Comparison of ENCODE assay signal across 8 mouse cellular contexts in genomic region chr12:78226519-78226875, GRCm38 (mm10). TPM values are rescaled to one million over a fixed set of nuclear protein-coding genes. Genes with fewer than 3 reads are reported as not detected.
A peak's percentile ranks its signal among the peaks of the same experiment; 100 is the strongest.
DNase-seq lines count a peak whose midpoint lies in the region; ATAC-seq lines count a peak whose summit lies in the region.

No protein-coding gene starts in this region.

- H3K27ac ChIP-seq in heart, embryonic 13.5 days (replicated peaks) = peak overlapping the region; percentile 99
- H3K27ac ChIP-seq in liver, embryonic 13.5 days = peak overlapping the region; percentile 89
- H3K27ac ChIP-seq in neural tube, embryonic 12.5 days = peak overlapping the region; percentile 89

- H3K36me3 ChIP-seq in heart, embryonic 13.5 days = no peaks in the 10 kb centered on the region
- H3K36me3 ChIP-seq in liver, embryonic 13.5 days = no peaks in the 10 kb centered on the region
- no peaks in the 10 kb centered on the region for H3K36me3 ChIP-seq in neural tube, embryonic 12.5 days

- peak overlapping the region; percentile 93 for H3K9ac ChIP-seq in heart, embryonic 13.5 days
- peak overlapping the region; percentile 88 for H3K9ac ChIP-seq in liver, embryonic 13.5 days
- H3K9ac ChIP-seq in neural tube, embryonic 12.5 days = peak overlapping the region; percentile 92

- 0 out of 2 replicates have a peak, but pooled peaks have one; percentile 35 for ATAC-seq in erythroblast, adult 5-6 weeks (replicated peaks; ENCODE audit: low FRiP score, poor library complexity, severe bottlenecking)
- ATAC-seq in heart, embryonic 13.5 days (ENCODE audit: extremely low read depth, insufficient number of reproducible peaks, low FRiP score, low TSS enrichment) = peak; percentile 77
- ATAC-seq in liver, embryonic 13.5 days (ENCODE audit: low read depth) = peak; percentile 76
- peak; percentile 93 for ATAC-seq in neural tube, embryonic 12.5 days (ENCODE audit: low FRiP score, low read depth)

- H3K4me3 ChIP-seq in heart, embryonic 13.5 days = peak overlapping the region; percentile 97
- H3K4me3 ChIP-seq in liver, embryonic 13.5 days (replicated peaks) = peak overlapping the region; percentile 83
- H3K4me3 ChIP-seq in neural tube, embryonic 12.5 days = peak overlapping the region; percentile 92

- no peaks in the 10 kb centered on the region for H3K9me3 ChIP-seq in heart, embryonic 13.5 days
- H3K9me3 ChIP-seq in liver, embryonic 13.5 days (replicated peaks) = no peaks in the 10 kb centered on the region
- H3K9me3 ChIP-seq in neural tube, embryonic 12.5 days = no peaks in the 10 kb centered on the region

- no peaks in the 10 kb centered on the region for H3K27me3 ChIP-seq in heart, embryonic 13.5 days (replicated peaks)
- no peaks in the 10 kb centered on the region for H3K27me3 ChIP-seq in liver, embryonic 13.5 days
- no peaks in the 10 kb centered on the region for H3K27me3 ChIP-seq in neural tube, embryonic 12.5 days (replicated peaks)

- peak; percentile 80 for DNase-seq in ES-CJ7 (ENCODE audit: low read depth, low spot score)
- DNase-seq in adrenal gland, postnatal 36 days = peak; percentile 91 to 93
- peak; percentile 93 for DNase-seq in kidney, postnatal 14 days
- DNase-seq in liver, embryonic 13.5 days = peak; percentile 62
- DNase-seq in urinary bladder, postnatal 36 days (ENCODE audit: low spot score in 2 of 2) = peak; percentile 77 to 81

- under 1% methylated on average over 44 of the region's 48 CpGs for WGBS in heart, embryonic 13.5 days
- under 1% methylated on average over 48 of the region's 48 CpGs for WGBS in liver, embryonic 13.5 days (ENCODE audit: insufficient replicate concordance)
- 1% methylated on average over 48 of the region's 48 CpGs for WGBS in neural tube, embryonic 12.5 days

- peaks cover 10% of the 10 kb centered on the region for H3K4me1 ChIP-seq in heart, embryonic 13.5 days
- H3K4me1 ChIP-seq in liver, embryonic 13.5 days (replicated peaks) = peaks cover 13% of the 10 kb centered on the region
- H3K4me1 ChIP-seq in neural tube, embryonic 12.5 days = 0 out of 2 replicates have a peak, but pooled peaks cover 5% of the 10 kb centered on the region

- H3K4me2 ChIP-seq in heart, embryonic 13.5 days = peak overlapping the region; percentile 83
- H3K4me2 ChIP-seq in liver, embryonic 13.5 days = peak overlapping the region; percentile 93
- H3K4me2 ChIP-seq in neural tube, embryonic 12.5 days (replicated peaks) = peak overlapping the region; percentile 76

RNA-seq across cellular contexts. Expression of gene Gphn, which starts 0.3 kb away (rescaled TPM):
- 10 to 100 TPM; 24.1 to 38.3 TPM for total RNA-seq in adrenal gland, postnatal 36 days (2021)
- total RNA-seq in erythroblast, adult 5-6 weeks (2015; ENCODE audit: low replicate concordance) = 0.77 and 6.3 TPM in 2 replicates
- total RNA-seq in erythroblast, adult 5-6 weeks (2017; ENCODE audit: low replicate concordance) = 6.4 and 15.8 TPM in 2 replicates
- 10.2 and 11.6 TPM in 2 replicates for polyA plus RNA-seq in heart, embryonic 13.5 days (2015; fragmentation: Nextera tagmentation; extraction: Ambion mirVana)
- polyA plus RNA-seq in liver, embryonic 13.5 days (2015; fragmentation: Nextera tagmentation; extraction: Ambion mirVana) = 6.1 TPM in 2 replicates
- polyA plus RNA-seq in neural tube, embryonic 12.5 days (2016; fragmentation: Nextera tagmentation; extraction: Ambion mirVana) = 21.8 and 25.7 TPM in 2 replicates

RNA-seq across cellular contexts. Expression of gene Gm6657, which starts 32.5 kb away (rescaled TPM):
- total RNA-seq in adrenal gland, postnatal 36 days (2021) = not detected
- total RNA-seq in erythroblast, adult 5-6 weeks (2015; ENCODE audit: low replicate concordance) = not detected in 2 replicates
- total RNA-seq in erythroblast, adult 5-6 weeks (2017; ENCODE audit: low replicate concordance) = not detected in 2 replicates
- not detected in 2 replicates for polyA plus RNA-seq in heart, embryonic 13.5 days (2015; fragmentation: Nextera tagmentation; extraction: Ambion mirVana)
- polyA plus RNA-seq in liver, embryonic 13.5 days (2015; fragmentation: Nextera tagmentation; extraction: Ambion mirVana) = not detected in 2 replicates
- not detected in 2 replicates for polyA plus RNA-seq in neural tube, embryonic 12.5 days (2016; fragmentation: Nextera tagmentation; extraction: Ambion mirVana)

Comparison
In these comparisons a context has a peak if more than half of its experiments do, and no peak if none do; other contexts are left out.
1. Peak in every context shown above with its lines: DNase-seq, ATAC-seq, H3K4me3 ChIP-seq and H3K27ac ChIP-seq.
2. ATAC-seq: peak in every context shown above with its lines; median percentile 93 in neural tube, embryonic 12.5 days; 77 in heart, embryonic 13.5 days; 76 in liver, embryonic 13.5 days; 35 in erythroblast, adult 5-6 weeks.